Mouse (Mus musculus) layer of hippocampus, adult 2 months (tissue): Measurements from ENCODE around the gene Cdh22. TPM values are rescaled to one million over a fixed set of nuclear protein-coding genes. Genes with fewer than 3 reads are reported as not detected.

Experiments
- DNase-seq, 2 experiments: peaks; one replicate each; pipeline ENCODE4 v3.0.0; 2022; ENCODE audit warnings: low spot score in 2 of 2
- H3K27ac ChIP-seq: fragments of 200-600 bp; 2 replicates; pipeline ENCODE4 v1.8.1; 2022
- H3K4me3 ChIP-seq: fragments of 200-600 bp; 2 replicates; pipeline ENCODE4 v1.8.1; 2022; ENCODE audit warnings: mild to moderate bottlenecking
- CTCF ChIP-seq: fragments of 200-600 bp; conservative IDR thresholded peaks from 2 replicates; pipeline ENCODE4 v1.8.1; 2022; ENCODE audit warnings: antibody characterized with exemption, mild to moderate bottlenecking, moderate library complexity
- long read RNA-seq, 2 experiments: library from polyadenylated mRNA; stranded (forward); transcript quantifications; one replicate each; pipeline ENCODE4 v2.0.0; 2021; ENCODE audit warnings: borderline mapping rate in 2 of 2
- total RNA-seq, 2 experiments: library from RNA; stranded (reverse); gene quantifications; 2 replicates each; pipeline ENCODE4 v1.2.3; 2021

Gene Cdh22
- 10 to 100 TPM; 13.8 to 15.4 TPM for total RNA-seq
- long read RNA-seq, experiment 1, transcript Cdh22-201 (12 exons, 3,702 nt), result major isoform, 20 of 26 reads
- long read RNA-seq, experiment 1, partial matches to known transcripts, result 5 of 26 reads
- long read RNA-seq, experiment 1, other reads (novel, unspliced or antisense), result 1 of 26 reads
- long read RNA-seq, experiment 2, transcript Cdh22-201 (12 exons, 3,702 nt), result major isoform, 32 of 42 reads
- long read RNA-seq, experiment 2, partial matches to known transcripts, result 2 of 42 reads
- long read RNA-seq, experiment 2, other reads (novel, unspliced or antisense), result 8 of 42 reads

- TF ChIP-seq CTCF, result peak; percentile 72
- peak within 1 kb of the TSS; percentile 72 for H3K4me3 ChIP-seq
- peak; percentile 64 to 70 for DNase-seq
- H3K27ac ChIP-seq, result peak within 1 kb of the TSS; percentile 68
Observed at GRCm38 (mm10) chr2:165234613-165235291, at the start of gene Cdh22. TSS of gene Cdh22 (minus strand) at chr2:165234853.

GRCm38 (mm10) chr2:165284377-165284776 lies 49.7 kb upstream of the Cdh22 start:
- Histone ChIP-seq H3K27ac (peak overlapping the region; percentile 98; the same call in 1 of the 2 replicates), H3K4me3 (peak overlapping the region; percentile 71; the same call in 1 of the 2 replicates)
- no peak for TF ChIP-seq CTCF
- no peak for DNase-seq

GRCm38 (mm10) chr2:165283644-165284043 lies 49.0 kb upstream of the Cdh22 start:
- no peak overlapping the region for H3K27ac ChIP-seq
- no peak for TF ChIP-seq CTCF
- H3K4me3 ChIP-seq, result no peak overlapping the region
- no peak for DNase-seq

GRCm38 (mm10) chr2:165281779-165282311 lies 47.2 kb upstream of the Cdh22 start:
- DNase-seq, result no peak
- TF ChIP-seq CTCF, result no peak
- no peak overlapping the region for H3K4me3 ChIP-seq
- H3K27ac ChIP-seq, result no peak overlapping the region

GRCm38 (mm10) chr2:165279351-165279750 lies 44.7 kb upstream of the Cdh22 start:
- no peak for DNase-seq
- Histone ChIP-seq H3K27ac (no peak overlapping the region), H3K4me3 (no peak overlapping the region)
- TF ChIP-seq CTCF, result no peak

GRCm38 (mm10) chr2:165277188-165277740 lies 42.6 kb upstream of the Cdh22 start:
- H3K27ac ChIP-seq, result no peak overlapping the region
- no peak for TF ChIP-seq CTCF
- DNase-seq, result no peak
- no peak overlapping the region for H3K4me3 ChIP-seq

GRCm38 (mm10) chr2:165275824-165276223 lies 41.2 kb upstream of the Cdh22 start:
- peak; percentile 91 for TF ChIP-seq CTCF
- Histone ChIP-seq H3K4me3 (no peak overlapping the region), H3K27ac (no peak overlapping the region)
- peak; percentile 71 to 80 for DNase-seq

- DNase-seq, result no peak
- no peak for TF ChIP-seq CTCF
- Histone ChIP-seq H3K27ac (no peak overlapping the region), H3K4me3 (no peak overlapping the region)
Observed at GRCm38 (mm10) chr2:165275124-165275640, 40.5 kb upstream of the Cdh22 start.

GRCm38 (mm10) chr2:165273589-165273988 lies 38.9 kb upstream of the Cdh22 start:
- Histone ChIP-seq H3K4me3 (no peak overlapping the region), H3K27ac (no peak overlapping the region)
- no peak for TF ChIP-seq CTCF
- no peak for DNase-seq

- no peak for DNase-seq
- TF ChIP-seq CTCF, result no peak
- Histone ChIP-seq H3K27ac (no peak overlapping the region), H3K4me3 (no peak overlapping the region)
Observed at GRCm38 (mm10) chr2:165271326-165271725, 36.7 kb upstream of the Cdh22 start.

- Histone ChIP-seq H3K4me3 (no peak overlapping the region), H3K27ac (no peak overlapping the region)
- no peak for DNase-seq
- no peak for TF ChIP-seq CTCF
Observed at GRCm38 (mm10) chr2:165270858-165271257, 36.2 kb upstream of the Cdh22 start.

- DNase-seq, result no peak
Observed at GRCm38 (mm10) chr2:165266739-165267138, 32.1 kb upstream of the Cdh22 start.

GRCm38 (mm10) chr2:165263861-165264260 lies 29.2 kb upstream of the Cdh22 start:
- no peak for TF ChIP-seq CTCF
- no peak for DNase-seq
- H3K4me3 ChIP-seq, result no peak overlapping the region
- H3K27ac ChIP-seq, result no peak overlapping the region

More at GRCm38 (mm10) chr2:165266739-165267138, 32.1 kb upstream of the Cdh22 start:
- Histone ChIP-seq H3K27ac (no peak overlapping the region), H3K4me3 (no peak overlapping the region)
- no peak for TF ChIP-seq CTCF
